Mouse (Mus musculus) kidney, adult 2 months (tissue): ENCODE measurements at regions not wholly inside any gene's neighbourhood (a gene's known extent, or its start where the extent isn't known, plus 50 kb on each side); places are given as distances from the start of the nearest gene placed in this dataset.

Source experiments
- CTCF ChIP-seq: fragments of 200-500 bp; conservative IDR thresholded peaks from 2 replicates; pipeline ENCODE4 v1.5.1; 2011; ENCODE audit warnings: low read depth, mild to moderate bottlenecking, control low read depth, low read length, moderate library complexity, mixed read lengths; ENCODE audit not compliant: insufficient read depth, insufficient read length
- POLR2A ChIP-seq: fragments of 200-500 bp; IDR thresholded peaks from one replicate; pipeline ENCODE4 v1.6.1; 2011; ENCODE audit warnings: low read depth, low read length, control low read depth

DNA sequence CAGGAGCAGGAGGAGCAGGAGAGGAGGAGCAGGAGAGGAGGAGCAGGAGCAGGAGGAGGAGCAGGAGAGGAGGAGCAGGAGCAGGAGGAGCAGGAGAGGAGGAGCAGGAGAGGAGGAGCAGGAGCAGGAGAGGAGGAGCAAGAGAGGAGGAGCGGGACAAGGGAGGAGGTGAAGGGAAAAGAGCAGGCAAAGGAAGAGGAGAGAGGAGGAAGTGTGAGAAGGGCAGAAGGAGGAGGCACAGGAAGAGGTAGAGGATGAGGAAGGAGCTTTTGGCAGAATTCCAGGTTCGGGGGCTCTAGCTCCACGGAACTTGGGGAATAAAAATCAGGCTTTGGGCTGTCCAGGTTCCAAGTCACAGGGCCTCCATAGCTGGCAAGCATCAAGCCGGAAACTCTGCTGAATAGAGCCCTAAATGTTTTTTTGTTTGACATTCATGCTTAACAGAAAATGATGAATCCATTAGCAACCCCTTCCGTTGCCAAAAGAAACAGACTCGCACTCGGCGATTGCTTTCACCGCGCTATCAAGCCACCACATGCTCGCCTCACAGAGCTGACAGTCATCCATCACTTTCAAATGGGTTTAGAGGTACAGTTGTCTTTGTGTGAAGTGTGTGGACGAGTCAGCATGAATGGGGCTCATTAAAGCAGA is 528.7 kb upstream of the Atp11b start:
- no peak for TF ChIP-seq POLR2A
- TF ChIP-seq CTCF: no peak
